Mouse (Mus musculus) hindbrain, embryonic 14.5 days (tissue): ENCODE results near the gene Jmjd4. TPM values are rescaled to one million over a fixed set of nuclear protein-coding genes. Genes with fewer than 3 reads are reported as not detected.

Experiments used
- ATAC-seq: fragments of 200-750 bp; cut with Nextera tagmentation; 2 replicates; pipeline ENCODE4 v1.8.0; 2017; ENCODE audit warnings: moderate number of reproducible peaks, mild to moderate bottlenecking, moderate TSS enrichment, moderate library complexity; ENCODE audit not compliant: low FRiP score
- DNase-seq: peaks from one replicate; pipeline ENCODE4 v3.0.0-alpha.2; 2015; ENCODE audit warnings: low spot score
- H3K27ac ChIP-seq: fragments of 300-500 bp; sonication (generic); 2 replicates; pipeline ENCODE4 v1.5.1; 2014; ENCODE audit warnings: mild to moderate bottlenecking, moderate library complexity
- H3K27me3 ChIP-seq: fragments of 300-500 bp; sonication (generic); 2 replicates; pipeline ENCODE4 v1.6.1; 2014; ENCODE audit warnings: mild to moderate bottlenecking, low read length, mixed read lengths; ENCODE audit not compliant: control insufficient read depth, insufficient read depth
- H3K36me3 ChIP-seq: fragments of 300-500 bp; sonication (generic); replicated peaks from 2 replicates; pipeline ENCODE4 v1.6.1; 2014; ENCODE audit not compliant: control insufficient read depth, insufficient read depth
- H3K4me1 ChIP-seq: fragments of 300-500 bp; sonication (generic); replicated peaks from 2 replicates; pipeline ENCODE4 v1.6.1; 2014; ENCODE audit warnings: antibody characterized with exemption, low read length, mixed read lengths; ENCODE audit not compliant: control insufficient read depth, insufficient read depth
- H3K4me2 ChIP-seq: fragments of 300-500 bp; sonication (generic); replicated peaks from 2 replicates; pipeline ENCODE4 v1.6.1; 2014; ENCODE audit warnings: mild to moderate bottlenecking, moderate library complexity
- H3K4me3 ChIP-seq: fragments of 300-500 bp; sonication (generic); replicated peaks from 2 replicates; pipeline ENCODE4 v1.5.1; 2014; ENCODE audit warnings: mild to moderate bottlenecking, low read length
- H3K9ac ChIP-seq: fragments of 300-500 bp; sonication (generic); 2 replicates; pipeline ENCODE4 v1.6.1; 2014
- H3K9me3 ChIP-seq: fragments of 300-500 bp; sonication (generic); 2 replicates; pipeline ENCODE4 v1.6.1; 2016; ENCODE audit warnings: low read length; ENCODE audit not compliant: control insufficient read depth
- WGBS: fragments of 180-500 bp; shearing (Covaris S2); extraction: QIAGEN DNeasy Blood & Tissue Kit; methylation state at CpG from one replicate; pipeline ENCODE4 v1.1.7; 2014; 5-methylcytosine and 5-hydroxymethylcytosine counted together
- polyA plus RNA-seq: library from polyadenylated mRNA; unstranded; fragments of >200 nt; fragmentation: Nextera tagmentation; extraction: Ambion mirVana; gene quantifications from 2 replicates; pipeline ENCODE4 v1.2.1, GENCODE M21; 2014

Gene Jmjd4
- polyA plus RNA-seq, 1 experiment from 2014 or later, result 19.8 TPM

DNA sequence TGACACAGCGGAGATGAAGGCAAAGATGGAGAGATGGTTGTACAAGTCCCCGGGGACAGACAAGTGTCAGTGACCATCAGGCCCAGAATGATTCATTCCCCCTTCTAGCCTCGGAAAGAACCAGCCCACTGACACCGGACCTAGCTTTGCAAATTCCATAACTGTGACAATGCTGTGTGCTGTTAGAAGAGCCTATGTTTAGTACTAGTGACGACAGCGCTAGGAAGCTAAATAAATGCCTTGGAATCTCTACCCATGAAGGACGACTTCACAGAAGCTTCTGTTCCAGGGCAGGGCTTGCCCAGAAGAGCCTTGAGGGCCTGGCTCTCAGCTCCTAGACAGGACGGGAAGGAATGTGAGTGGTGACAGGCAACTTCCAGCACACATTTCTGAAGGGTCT lies 36.4 kb downstream of the Jmjd4 start:
- WGBS, result 89% methylated on average over 8 of the region's 8 CpGs
- no peaks in the 10 kb centered on the region for H3K27me3 ChIP-seq
- no peak overlapping the region for H3K27ac ChIP-seq
- no peaks in the 10 kb centered on the region for H3K4me1 ChIP-seq
- no peak overlapping the region for H3K9ac ChIP-seq
- ATAC-seq (no peak), DNase-seq (no peak)
- no peaks in the 10 kb centered on the region for H3K9me3 ChIP-seq
- H3K4me2 ChIP-seq, result no peak overlapping the region
- peaks cover 56% of the 10 kb centered on the region for H3K36me3 ChIP-seq
- no peak overlapping the region for H3K4me3 ChIP-seq

DNA sequence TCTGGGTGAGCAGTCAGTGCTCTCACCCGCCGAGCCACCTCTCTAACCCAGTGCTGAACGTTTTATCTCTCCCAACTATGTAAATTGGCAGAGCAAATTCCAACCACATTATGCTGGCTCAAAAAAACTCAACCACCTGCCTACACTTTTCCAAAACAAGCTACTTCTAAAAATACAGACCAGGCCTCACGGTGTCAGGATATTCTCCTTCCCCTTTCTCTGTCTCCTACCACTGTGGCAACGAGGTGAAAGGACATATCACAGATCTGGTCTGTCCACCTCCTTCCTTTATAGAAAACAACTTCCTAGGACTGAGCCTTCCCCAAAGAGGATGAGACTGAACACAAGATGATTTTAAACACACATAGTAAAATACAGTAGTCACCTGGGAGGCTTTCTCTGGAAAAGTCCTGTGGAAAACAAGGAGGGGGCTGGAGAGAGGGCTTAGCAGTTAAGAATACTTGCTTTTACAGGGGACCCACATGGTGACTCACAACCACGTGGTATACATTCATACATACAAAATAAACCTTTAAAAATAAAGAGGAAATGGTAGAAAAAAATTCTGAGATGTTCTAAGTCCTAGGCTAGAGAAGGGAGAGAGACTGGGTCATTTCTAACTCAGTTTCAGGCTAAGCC lies 46.9 kb downstream of the Jmjd4 start:
- Histone ChIP-seq H3K9me3 (no peaks in the 10 kb centered on the region), H3K9ac (no peak overlapping the region), H3K27ac (no peak overlapping the region), H3K36me3 (peaks cover 97% of the 10 kb centered on the region), H3K4me3 (no peak overlapping the region), H3K4me1 (no peaks in the 10 kb centered on the region), H3K4me2 (no peak overlapping the region), H3K27me3 (no peaks in the 10 kb centered on the region)
- ATAC-seq, result no peak
- 90% methylated on average over 6 of the region's 6 CpGs for WGBS
- DNase-seq, result no peak

DNA sequence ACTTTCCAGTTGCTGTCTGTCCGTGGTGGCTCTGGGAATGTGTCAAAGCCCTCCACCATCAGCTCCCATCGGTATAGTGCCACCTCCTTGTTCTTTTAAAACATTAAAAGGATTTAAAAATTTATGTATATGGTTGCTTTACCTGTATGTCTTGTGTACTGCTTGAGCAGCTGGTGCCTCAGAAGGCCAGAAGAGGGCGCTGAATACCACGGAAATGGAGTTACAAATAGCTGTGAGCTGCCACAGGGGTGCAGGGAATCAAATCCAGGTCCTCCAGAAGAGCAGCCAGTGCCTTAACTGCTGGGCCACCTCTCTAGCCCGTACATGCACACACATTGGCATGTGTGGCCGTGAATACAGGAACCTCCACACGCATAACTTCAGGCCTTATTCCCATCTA lies 47.9 kb downstream of the Jmjd4 start:
- Histone ChIP-seq H3K9me3 (no peaks in the 10 kb centered on the region), H3K4me3 (no peak overlapping the region), H3K27ac (no peak overlapping the region), H3K4me1 (no peaks in the 10 kb centered on the region), H3K27me3 (no peaks in the 10 kb centered on the region), H3K36me3 (peaks cover 98% of the 10 kb centered on the region), H3K9ac (no peak overlapping the region), H3K4me2 (no peak overlapping the region)
- ATAC-seq, result no peak
- DNase-seq, result no peak
- 93% methylated on average over 7 of the region's 7 CpGs for WGBS

DNA sequence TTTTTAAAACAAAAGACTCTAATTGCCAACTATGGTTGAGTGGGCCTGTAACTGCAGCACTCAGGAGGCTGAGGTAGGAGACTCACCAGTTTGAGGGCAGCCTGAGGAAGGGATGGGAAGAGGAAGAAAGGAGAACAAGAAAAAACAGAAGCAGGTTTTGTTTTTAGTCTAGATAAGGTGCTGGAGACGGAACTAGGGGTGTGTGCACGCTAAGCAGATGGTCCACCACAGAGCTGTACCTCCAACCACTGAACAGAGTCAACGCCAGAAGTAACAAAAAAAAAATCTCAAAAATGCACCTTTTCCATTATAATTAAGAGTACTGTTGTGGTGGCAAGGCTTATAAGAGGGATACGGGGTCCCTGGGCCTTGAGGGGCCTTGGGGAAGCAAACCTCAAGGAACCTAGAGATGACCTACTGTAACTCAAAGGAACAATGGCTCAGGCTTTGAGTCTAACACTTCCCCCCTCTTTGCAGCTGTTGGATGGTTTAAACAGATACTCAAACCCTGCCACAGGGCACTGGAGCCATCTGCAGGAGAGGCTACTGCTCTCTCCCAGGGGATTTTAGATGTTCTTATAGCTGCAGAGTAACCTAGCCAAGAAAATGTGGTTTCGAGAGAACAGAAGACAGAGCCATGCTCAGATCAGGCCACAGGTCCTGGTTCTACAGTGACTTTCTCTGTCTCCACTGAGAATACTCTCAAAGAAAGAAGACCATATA lies 52.3 kb downstream of the Jmjd4 start:
- no peak overlapping the region for H3K4me3 ChIP-seq
- WGBS, result 96% methylated on average over 5 of the region's 5 CpGs
- peaks cover 74% of the 10 kb centered on the region for H3K36me3 ChIP-seq
- ATAC-seq, result no peak
- H3K27ac ChIP-seq, result no peak overlapping the region
- H3K4me2 ChIP-seq, result no peak overlapping the region
- H3K9me3 ChIP-seq, result no peaks in the 10 kb centered on the region
- H3K9ac ChIP-seq, result no peak overlapping the region
- H3K27me3 ChIP-seq, result no peaks in the 10 kb centered on the region
- no peak for DNase-seq
- H3K4me1 ChIP-seq, result peaks cover 8% of the 10 kb centered on the region

DNA sequence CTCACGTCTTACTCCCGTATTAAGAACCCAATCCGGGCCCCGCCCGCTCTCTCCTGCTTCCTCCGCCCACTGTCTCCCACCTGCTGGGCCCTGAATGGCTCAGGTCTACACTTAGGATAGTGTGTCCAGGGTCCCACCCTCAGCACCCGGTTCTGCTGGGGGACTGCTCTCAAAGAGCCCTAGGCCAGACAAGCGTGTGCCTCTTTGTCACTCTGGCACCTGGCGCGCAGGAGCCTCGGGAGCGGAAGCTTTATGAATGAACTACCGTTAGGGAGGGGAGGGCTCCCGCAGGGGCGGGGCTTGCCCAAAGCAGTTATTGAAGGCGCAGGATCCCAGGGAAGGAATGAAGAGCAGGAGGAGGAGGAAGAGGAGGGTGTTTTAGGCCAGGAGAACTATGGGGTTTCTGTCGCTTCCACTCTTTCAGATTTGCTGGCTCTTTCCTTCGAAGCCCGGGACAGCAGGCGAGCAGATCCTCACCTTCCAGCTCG lies 55.5 kb downstream of the Jmjd4 start:
- Histone ChIP-seq H3K36me3 (peaks cover 45% of the 10 kb centered on the region), H3K4me2 (peak overlapping the region; percentile 75), H3K27me3 (no peaks in the 10 kb centered on the region), H3K4me3 (peak overlapping the region; percentile 94), H3K27ac (peak overlapping the region; percentile 87), H3K9me3 (no peaks in the 10 kb centered on the region), H3K4me1 (peaks cover 17% of the 10 kb centered on the region), H3K9ac (peak overlapping the region; percentile 99)
- under 1% methylated on average over 21 of the region's 21 CpGs for WGBS
- ATAC-seq (peak; percentile 56), DNase-seq (peak; percentile 61)

DNA sequence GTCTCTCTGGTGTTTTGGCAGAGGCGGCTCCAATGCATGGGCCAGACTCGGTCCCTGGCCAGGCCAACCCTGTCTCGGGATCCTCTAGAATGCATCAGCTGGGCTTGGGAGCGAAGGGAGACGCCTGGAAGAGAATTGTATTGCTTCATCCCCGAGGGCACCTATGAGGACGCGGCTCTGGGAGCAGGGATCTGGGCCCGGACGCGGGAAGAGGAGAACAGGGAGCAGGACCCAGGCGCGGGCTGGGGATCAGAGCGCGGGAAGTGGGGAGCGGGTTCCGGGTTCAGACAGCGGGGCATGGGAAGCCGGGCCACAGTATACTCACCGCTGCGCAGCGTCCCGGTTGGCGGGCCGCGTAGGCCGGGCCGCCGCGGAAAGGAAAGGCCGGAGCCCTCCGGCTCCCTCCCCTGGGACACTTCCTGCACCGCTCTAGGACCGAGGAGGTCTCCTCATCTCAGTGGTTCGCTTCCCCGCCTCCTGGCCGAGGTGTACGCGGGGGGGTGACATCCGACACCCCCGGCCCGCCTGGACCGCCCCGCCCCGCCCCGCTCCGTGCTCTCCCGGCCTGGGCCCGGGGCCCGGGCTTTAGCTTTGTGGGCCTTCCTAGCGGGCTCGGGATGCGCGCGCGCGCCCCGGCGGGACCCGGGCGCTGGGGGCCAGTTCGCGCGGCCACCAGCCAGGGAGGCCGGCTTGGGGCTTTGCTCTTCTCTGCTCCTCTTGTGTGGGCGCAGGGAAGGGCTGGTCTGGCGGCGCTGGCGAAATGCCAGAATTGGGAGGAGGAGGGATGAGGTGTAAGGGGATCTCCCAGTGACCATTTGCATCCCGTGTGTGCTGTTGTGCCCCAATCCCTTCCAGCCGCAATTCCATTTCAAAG lies 56.2 kb downstream of the Jmjd4 start:
- Histone ChIP-seq H3K9ac (peak overlapping the region; percentile 99), H3K36me3 (peaks cover 38% of the 10 kb centered on the region), H3K4me3 (peak overlapping the region; percentile 94), H3K4me1 (peaks cover 17% of the 10 kb centered on the region), H3K9me3 (no peaks in the 10 kb centered on the region), H3K27ac (peak overlapping the region; percentile 87), H3K27me3 (no peaks in the 10 kb centered on the region), H3K4me2 (peak overlapping the region; percentile 75)
- WGBS, result under 1% methylated on average over 48 of the region's 71 CpGs
- ATAC-seq (peak; percentile 89), DNase-seq (peak; percentile 78)

DNA sequence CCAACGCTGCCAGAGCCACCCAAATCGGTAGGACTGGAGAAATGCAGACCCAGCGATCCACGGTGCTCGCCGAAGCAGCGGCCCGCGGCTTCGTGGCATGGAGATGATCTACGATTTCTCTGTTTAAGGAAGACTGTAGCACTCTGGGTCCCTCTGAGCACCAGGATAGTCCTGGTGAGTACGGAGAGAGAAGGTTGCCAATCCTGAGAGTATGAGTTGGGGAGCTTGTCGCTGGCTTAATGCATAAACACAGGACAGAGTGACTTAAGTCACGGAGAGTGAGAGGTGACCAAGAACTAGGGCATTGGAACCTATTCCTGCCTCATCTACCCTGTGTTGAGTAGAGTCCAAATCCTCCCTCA lies 56.8 kb downstream of the Jmjd4 start:
- WGBS, result under 1% methylated on average over 14 of the region's 14 CpGs
- Histone ChIP-seq H3K4me3 (peak overlapping the region; percentile 94), H3K4me2 (peak overlapping the region; percentile 75)

More for the DNA sequence above, 56.8 kb downstream of the Jmjd4 start:
- peak overlapping the region; percentile 99 for H3K9ac ChIP-seq
- H3K4me1 ChIP-seq, result peaks cover 17% of the 10 kb centered on the region
- H3K27ac ChIP-seq, result peak overlapping the region; percentile 87
- H3K9me3 ChIP-seq, result no peaks in the 10 kb centered on the region
- H3K36me3 ChIP-seq, result peaks cover 32% of the 10 kb centered on the region
- DNase-seq (peak; percentile 38), ATAC-seq (peak; percentile 8; the same call in 1 of the 2 replicates)
- H3K27me3 ChIP-seq, result no peaks in the 10 kb centered on the region
